8 mouse cellular contexts compared by ENCODE assay signal in genomic region chr6:51525001-51525400, GRCm38 (mm10). TPM values are rescaled to one million over a fixed set of nuclear protein-coding genes. Genes with fewer than 3 reads are reported as not detected.
DNase-seq lines count a peak whose midpoint lies in the region; ATAC-seq and TF ChIP-seq lines count a peak whose summit lies in the region.

No protein-coding gene starts in this region.

- no peaks in the 10 kb centered on the region for H3K27me3 ChIP-seq in liver, postnatal 0 days (ENCODE audit: insufficient read depth, low read length)

- WGBS in liver, postnatal 0 days (ENCODE audit: insufficient replicate concordance): 17% methylated on average over 5 of the region's 5 CpGs

- no peak for TF ChIP-seq EP300 in liver, postnatal 0 days (IDR thresholded peaks at IDR 0.05; ENCODE audit: low read depth)

- DNase-seq in heart, adult 11 months: peak; percentile 89
- no peak for DNase-seq in heart, adult 18-20 months
- DNase-seq in CD4-positive, CD25-positive, alpha-beta regulatory T cell, adult 2 months (ENCODE audit: low read depth, low spot score): peak; percentile 18
- DNase-seq in liver, postnatal 0 days: no peak
- no peak for DNase-seq in urinary bladder, postnatal 10 days (ENCODE audit: low spot score)
- no peak for DNase-seq in right cerebral cortex, adult 2 months (ENCODE audit: low spot score in 2 of 2)
- DNase-seq in embryo, embryonic 11 days: no peak

- no peaks in the 10 kb centered on the region for H3K9me3 ChIP-seq in liver, postnatal 0 days (ENCODE audit: low read length)

- ATAC-seq in granulocyte monocyte progenitor cell, adult 5-6 weeks (replicated peaks; ENCODE audit: poor library complexity, severe bottlenecking): peak; percentile 82
- ATAC-seq in liver, postnatal 0 days: no peak; the same call in 1 of the 2 replicates

- H3K4me1 ChIP-seq in liver, postnatal 0 days (ENCODE audit: insufficient read depth): peaks cover 8% of the 10 kb centered on the region; the same call in 1 of the 2 replicates

- peak overlapping the region; percentile 83 for H3K4me2 ChIP-seq in liver, postnatal 0 days (ENCODE audit: low read depth, low read length)

- H3K4me3 ChIP-seq in liver, postnatal 0 days (ENCODE audit: low read depth, low read length): peak overlapping the region; percentile 61

- TF ChIP-seq CTCF in liver, postnatal 0 days (IDR thresholded peaks at IDR 0.05; ENCODE audit: low read depth): no peak

- H3K9ac ChIP-seq in liver, postnatal 0 days (replicated peaks): peak overlapping the region; percentile 66; the same call in 1 of the 2 replicates

- peak overlapping the region; percentile 58 for H3K27ac ChIP-seq in liver, postnatal 0 days (ENCODE audit: low read depth)

- H3K36me3 ChIP-seq in liver, postnatal 0 days (replicated peaks; ENCODE audit: insufficient read depth, low read length): no peaks in the 10 kb centered on the region

RNA-seq across cellular contexts. Expression of gene Snx10, which starts 1.3 kb away (rescaled TPM):
- 10 to 100 TPM; 13.9 to 15.9 TPM for total RNA-seq in heart, adult 18-20 months (2021)
- 54.5 and 58.4 TPM in 2 replicates for total RNA-seq in granulocyte monocyte progenitor cell, adult 5-6 weeks (2014; fragmentation: Nextera tagmentation)
- total RNA-seq in granulocyte monocyte progenitor cell, adult 5-6 weeks (2017): 57.2 and 65.3 TPM in 2 replicates
- 15.3 and 17.7 TPM in 2 replicates for polyA plus RNA-seq in liver, postnatal 0 days (2015; fragmentation: Nextera tagmentation; extraction: Ambion mirVana)

RNA-seq across cellular contexts. Expression of gene Cbx3, which starts 54.8 kb away (rescaled TPM):
- total RNA-seq in heart, adult 18-20 months (2021): 10 to 100 TPM; 61.9 to 63.4 TPM
- total RNA-seq in granulocyte monocyte progenitor cell, adult 5-6 weeks (2014; fragmentation: Nextera tagmentation): 259 and 278 TPM in 2 replicates
- 377 and 496 TPM in 2 replicates for total RNA-seq in granulocyte monocyte progenitor cell, adult 5-6 weeks (2017)
- polyA plus RNA-seq in liver, postnatal 0 days (2015; fragmentation: Nextera tagmentation; extraction: Ambion mirVana): 169 and 174 TPM in 2 replicates

RNA-seq across cellular contexts. Expression of gene Hnrnpa2b1, which starts 55.3 kb away (rescaled TPM):
- 100 to 1,000 TPM; 437 to 447 TPM for total RNA-seq in heart, adult 18-20 months (2021)
- 1,481 and 1,500 TPM in 2 replicates for total RNA-seq in granulocyte monocyte progenitor cell, adult 5-6 weeks (2014; fragmentation: Nextera tagmentation)
- total RNA-seq in granulocyte monocyte progenitor cell, adult 5-6 weeks (2017): 1,312 and 1,646 TPM in 2 replicates
- 546 and 587 TPM in 2 replicates for polyA plus RNA-seq in liver, postnatal 0 days (2015; fragmentation: Nextera tagmentation; extraction: Ambion mirVana)

Comparison
In these comparisons a context has a peak if more than half of its experiments do, and no peak if none do; other contexts are left out.
1. DNase-seq: peak in heart, adult 11 months (single experiment) and CD4-positive, CD25-positive, alpha-beta regulatory T cell, adult 2 months (single experiment); none in heart, adult 18-20 months (0 of 2), liver, postnatal 0 days (single experiment), urinary bladder, postnatal 10 days (single experiment), right cerebral cortex, adult 2 months (0 of 2) and embryo, embryonic 11 days (single experiment).
2. RNA of gene Cbx3, which starts 54.8 kb away (total RNA-seq): 259 to 496 TPM in granulocyte monocyte progenitor cell, adult 5-6 weeks; 61.9 to 63.4 TPM in heart, adult 18-20 months; every median in the first group is over 4 times any median in the second.